Mouse (Mus musculus) liver, embryonic 13.5 days (tissue): ENCODE results near the gene Olfr854. TPM values are rescaled to one million over a fixed set of nuclear protein-coding genes. Genes with fewer than 3 reads are reported as not detected.

ENCODE experiments used
- ATAC-seq: fragments of 200-750 bp; cut with Nextera tagmentation; 2 replicates; pipeline ENCODE4 v1.8.0; 2017; ENCODE audit warnings: low read depth, mild to moderate bottlenecking, moderate number of reproducible peaks, moderate library complexity
- DNase-seq: peaks from one replicate; pipeline ENCODE4 v3.0.0; 2022
- H3K27ac ChIP-seq: fragments of 300-500 bp; sonication (generic); 2 replicates; pipeline ENCODE4 v1.5.1; 2015; ENCODE audit warnings: moderate library complexity, mild to moderate bottlenecking, inconsistent platforms
- H3K27me3 ChIP-seq: fragments of 300-500 bp; sonication (generic); 2 replicates; pipeline ENCODE4 v1.6.1; 2015; ENCODE audit warnings: mild to moderate bottlenecking, inconsistent platforms
- H3K36me3 ChIP-seq: fragments of 300-500 bp; sonication (generic); 2 replicates; pipeline ENCODE4 v1.6.1; 2015; ENCODE audit warnings: mild to moderate bottlenecking, inconsistent platforms
- H3K4me1 ChIP-seq: fragments of 300-500 bp; sonication (generic); replicated peaks from 2 replicates; pipeline ENCODE4 v1.6.1; 2015; ENCODE audit warnings: inconsistent platforms
- H3K4me2 ChIP-seq: fragments of 300-500 bp; sonication (generic); 2 replicates; pipeline ENCODE4 v1.6.1; 2015; ENCODE audit warnings: inconsistent platforms, mild to moderate bottlenecking, moderate library complexity
- H3K4me3 ChIP-seq: fragments of 300-500 bp; sonication (generic); replicated peaks from 2 replicates; pipeline ENCODE4 v1.5.1; 2015; ENCODE audit warnings: mild to moderate bottlenecking, inconsistent platforms
- H3K9ac ChIP-seq: fragments of 300-500 bp; sonication (generic); 2 replicates; pipeline ENCODE4 v1.6.1; 2015; ENCODE audit warnings: mild to moderate bottlenecking, inconsistent platforms
- H3K9me3 ChIP-seq: fragments of 300-500 bp; sonication (generic); replicated peaks from 2 replicates; pipeline ENCODE4 v1.6.1; 2016; ENCODE audit warnings: inconsistent platforms
- WGBS: fragments of 180-500 bp; shearing (Covaris S2); methylation state at CpG from one replicate; pipeline ENCODE4 v1.1.7; 2015; ENCODE audit not compliant: insufficient replicate concordance; 5-methylcytosine and 5-hydroxymethylcytosine counted together
- polyA plus RNA-seq: library from polyadenylated mRNA; unstranded; fragments of >200 nt; fragmentation: Nextera tagmentation; extraction: Ambion mirVana; gene quantifications from 2 replicates; pipeline ENCODE4 v1.2.1, GENCODE M21; 2015

Olfr854 gene
- polyA plus RNA-seq = not detected in 2 replicates

DNA sequence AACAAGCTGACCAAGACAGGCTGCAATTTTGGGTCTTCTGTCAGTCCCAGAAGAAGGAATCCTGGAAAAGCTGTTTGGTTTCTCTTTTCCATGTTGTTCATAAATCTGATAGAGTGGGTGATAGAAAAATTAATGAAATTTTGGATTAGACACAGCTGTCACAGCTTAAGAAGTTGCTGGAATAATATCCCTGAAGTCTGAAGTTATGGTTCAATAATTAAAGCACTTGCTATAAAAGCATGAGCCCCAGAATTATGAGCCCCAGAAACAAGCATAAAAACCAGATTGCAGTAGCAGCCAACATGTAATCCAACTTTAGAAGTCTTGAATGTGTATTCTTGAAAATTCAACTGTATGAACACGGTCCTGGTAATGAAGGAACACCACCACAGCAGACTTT, at the start of gene Olfr854:
Olfr854 (minus strand) TSS at position 101 of the 400 bp plus-strand sequence.
- 42% methylated on average over 1 of the region's 1 CpGs for WGBS
- no peaks in the 10 kb centered on the region for H3K36me3 ChIP-seq

DNA sequence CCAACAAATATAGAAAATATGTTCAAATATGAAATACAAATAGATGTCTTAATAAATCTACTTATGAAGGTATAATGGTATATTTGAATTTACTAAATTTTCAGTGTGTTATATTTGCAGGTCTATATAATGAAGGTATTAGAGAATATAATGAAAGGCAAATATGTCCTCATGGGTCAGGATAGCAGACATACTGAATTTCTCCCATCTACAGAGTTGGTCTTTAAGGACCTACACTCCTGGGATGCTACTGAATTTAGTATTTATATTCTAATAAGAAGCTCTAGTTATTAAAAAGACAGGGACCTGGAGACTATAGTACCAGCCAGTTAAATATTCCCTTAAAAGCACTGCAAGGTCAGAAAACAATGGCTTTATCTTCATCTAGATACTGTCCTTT, 15.1 kb upstream of the Olfr854 start, which contains the start of gene Olfr855:
Olfr855 (plus strand) TSS at position 301 of the 400 bp plus-strand sequence.
- Histone ChIP-seq H3K27me3 (no peaks in the 10 kb centered on the region), H3K4me1 (no peaks in the 10 kb centered on the region), H3K4me2 (no peak within 1 kb of the TSS), H3K9me3 (no peaks in the 10 kb centered on the region; the same call in 1 of the 2 replicates), H3K27ac (no peak within 1 kb of the TSS), H3K4me3 (no peak within 1 kb of the TSS), H3K36me3 (no peaks in the 10 kb centered on the region), H3K9ac (no peak within 1 kb of the TSS)
- no peak for ATAC-seq
- no peak for DNase-seq

More for the DNA sequence above, at the start of gene Olfr854:
- Histone ChIP-seq H3K9me3 (0 out of 2 replicates have a peak, but pooled peaks cover 4% of the 10 kb centered on the region), H3K27me3 (no peaks in the 10 kb centered on the region), H3K4me1 (no peaks in the 10 kb centered on the region), H3K4me2 (no peak within 1 kb of the TSS), H3K4me3 (no peak within 1 kb of the TSS), H3K27ac (no peak within 1 kb of the TSS), H3K9ac (no peak within 1 kb of the TSS)
- ATAC-seq (no peak), DNase-seq (no peak)

DNA sequence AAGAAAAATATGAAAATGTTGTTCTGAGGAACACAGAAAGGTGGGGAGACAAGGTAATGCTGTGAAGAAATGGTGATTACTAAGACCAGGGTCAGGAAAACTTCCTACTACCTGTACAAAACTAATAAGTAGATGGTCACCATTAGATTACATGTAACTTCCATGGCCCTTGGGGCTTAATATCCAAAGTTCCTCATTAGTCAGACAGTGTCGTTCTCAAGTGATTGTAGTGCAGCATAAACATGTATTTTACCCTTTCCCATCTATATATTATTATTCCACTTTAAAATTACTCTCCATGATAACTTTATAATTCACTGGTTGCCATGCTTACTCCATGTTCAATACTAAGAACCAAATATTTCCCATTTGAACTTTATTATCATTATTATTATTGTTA, 26.2 kb downstream of the Olfr854 start, which contains the start of gene Olfr853:
Olfr853 (minus strand) TSS at position 101 of the 400 bp plus-strand sequence.
- 68% methylated on average over 1 of the region's 1 CpGs for WGBS
- Histone ChIP-seq H3K36me3 (no peaks in the 10 kb centered on the region), H3K9ac (no peak within 1 kb of the TSS), H3K27ac (no peak within 1 kb of the TSS), H3K4me3 (no peak within 1 kb of the TSS), H3K27me3 (no peaks in the 10 kb centered on the region), H3K4me2 (no peak within 1 kb of the TSS), H3K9me3 (no peaks in the 10 kb centered on the region), H3K4me1 (no peaks in the 10 kb centered on the region)
- no peak for DNase-seq
- ATAC-seq = no peak

Other genes with a start within 250 kb of the Olfr854 start
- gene Olfr845, start 230.9 kb downstream of the Olfr854 start, polyA plus RNA-seq = not detected in 2 replicates
- not detected in 2 replicates for gene Olfr846, start 203.4 kb downstream of the Olfr854 start, polyA plus RNA-seq
- not detected in 2 replicates for gene Olfr847, start 188.7 kb downstream of the Olfr854 start, polyA plus RNA-seq
- gene Olfr849, start 127.1 kb downstream of the Olfr854 start, polyA plus RNA-seq = not detected in 2 replicates
- gene Olfr850, start 89.1 kb downstream of the Olfr854 start, polyA plus RNA-seq = not detected in 2 replicates
- not detected in 2 replicates for gene Olfr851, start 74.1 kb downstream of the Olfr854 start, polyA plus RNA-seq
- not detected in 2 replicates for gene Olfr853, start 26.3 kb downstream of the Olfr854 start, polyA plus RNA-seq
- not detected in 2 replicates for gene Olfr855, start 15.2 kb upstream of the Olfr854 start, polyA plus RNA-seq
- gene Zfp317, start 54.7 kb upstream of the Olfr854 start, polyA plus RNA-seq = 9.6 and 11.2 TPM in 2 replicates
- not detected in 2 replicates for gene Olfr857, start 142.1 kb upstream of the Olfr854 start, polyA plus RNA-seq
- gene Olfr58, start 212.9 kb upstream of the Olfr854 start, polyA plus RNA-seq = not detected in 2 replicates
- not detected in 2 replicates for gene Olfr859, start 237.5 kb upstream of the Olfr854 start, polyA plus RNA-seq